Mouse (Mus musculus) forelimb bud, embryonic 11.5 days (tissue): ENCODE measurements at regions not wholly inside any gene's neighbourhood (a gene's known extent, or its start where the extent isn't known, plus 50 kb on each side); places are given as distances from the start of the nearest gene placed in this dataset.

Source experiments
- DNase-seq: peaks from one replicate; pipeline ENCODE4 v3.0.0-alpha.2; 2012; ENCODE audit warnings: low read depth, low spot score

GRCm38 (mm10) chr3:51087076-51087475, 137.2 kb upstream of the Noct start:
- DNase-seq: no peak

DNA sequence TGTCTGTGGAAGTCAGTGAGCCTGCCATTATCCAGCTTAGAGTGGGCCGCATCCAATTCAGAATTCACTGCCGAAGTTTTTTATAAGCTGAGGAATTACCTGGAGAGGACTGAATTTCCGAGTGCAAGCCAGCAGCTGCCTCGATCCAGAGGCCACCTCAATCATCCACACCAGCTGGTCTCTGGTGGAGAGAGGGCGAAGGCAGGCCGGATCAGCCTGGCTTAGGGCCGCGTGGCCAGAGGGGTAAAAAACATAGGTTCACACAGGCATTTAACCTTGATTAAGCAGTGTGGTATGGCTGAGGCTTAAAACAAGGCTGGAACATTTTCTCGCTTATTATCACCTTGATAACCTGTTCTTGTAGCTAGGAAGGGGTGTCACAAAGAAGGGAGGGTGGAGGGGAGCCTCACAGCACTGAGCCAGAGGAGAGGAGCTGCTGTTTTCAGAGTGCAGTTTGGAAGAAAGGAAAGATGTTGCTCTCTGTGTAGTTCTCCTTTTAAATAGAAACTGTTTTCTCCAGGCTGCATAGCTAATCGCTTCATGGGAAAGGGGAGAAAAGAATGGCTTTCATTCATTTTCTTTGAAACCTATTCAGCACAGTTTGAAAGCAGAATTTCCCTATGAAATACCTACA, 135.1 kb upstream of the Noct start:
- no peak for DNase-seq

DNA sequence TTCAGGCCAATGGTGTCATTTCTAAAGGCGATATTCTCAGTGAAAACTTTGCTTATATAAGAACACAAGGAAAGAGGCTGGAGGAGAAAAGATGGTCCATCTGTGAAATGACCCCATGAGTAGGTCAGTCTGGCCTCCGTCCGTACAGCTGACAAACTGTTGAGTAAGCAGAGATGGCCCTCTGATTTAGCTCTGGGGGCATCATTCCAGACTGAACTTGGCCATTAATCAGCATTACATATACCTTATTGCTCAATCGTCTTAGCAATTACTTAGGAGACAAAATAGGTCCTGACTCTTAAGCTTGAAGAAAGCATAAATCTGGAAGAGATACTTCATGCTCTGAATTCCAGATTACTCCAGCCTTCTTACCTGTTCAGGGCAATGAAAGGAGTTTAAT, 132.8 kb upstream of the Noct start:
- no peak for DNase-seq

- no peak for DNase-seq
These were observed 131.9 kb upstream of the Noct start for GRCm38 (mm10) chr3:51092079-51093028.

- no peak for DNase-seq
These were observed 128.3 kb upstream of the Noct start for GRCm38 (mm10) chr3:51095847-51096447.

- no peak for DNase-seq
These were observed 127.7 kb upstream of the Noct start for GRCm38 (mm10) chr3:51096545-51096944.

GRCm38 (mm10) chr3:51097362-51097761, 126.9 kb upstream of the Noct start:
- DNase-seq: no peak

- no peak for DNase-seq
These were observed 124.3 kb upstream of the Noct start for GRCm38 (mm10) chr3:51099966-51100365.

GRCm38 (mm10) chr3:51108639-51109202, 115.5 kb upstream of the Noct start:
- no peak for DNase-seq

GRCm38 (mm10) chr3:51111241-51111640, 113.0 kb upstream of the Noct start:
- no peak for DNase-seq

- DNase-seq: no peak
These were observed 111.9 kb upstream of the Noct start for GRCm38 (mm10) chr3:51112351-51112750.

DNA sequence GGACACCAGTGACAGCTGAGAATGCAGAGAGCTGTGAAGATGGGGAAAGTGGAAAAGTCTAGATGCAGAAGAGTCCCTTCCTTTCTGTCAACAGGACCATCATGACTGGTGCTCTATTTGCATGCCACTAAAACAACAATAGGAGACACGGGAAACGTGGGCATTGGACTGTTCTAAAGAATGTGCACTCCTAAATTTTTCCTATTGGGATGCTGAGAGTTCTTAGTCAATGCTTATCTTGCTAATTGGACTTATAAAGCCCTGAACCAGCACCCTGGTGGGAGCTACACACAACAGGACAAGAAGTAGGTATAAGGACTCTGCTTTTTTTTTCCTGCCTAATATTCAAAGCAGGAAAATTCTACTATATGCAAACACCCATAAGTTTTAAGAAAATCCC, 108.3 kb upstream of the Noct start:
- DNase-seq: no peak

DNA sequence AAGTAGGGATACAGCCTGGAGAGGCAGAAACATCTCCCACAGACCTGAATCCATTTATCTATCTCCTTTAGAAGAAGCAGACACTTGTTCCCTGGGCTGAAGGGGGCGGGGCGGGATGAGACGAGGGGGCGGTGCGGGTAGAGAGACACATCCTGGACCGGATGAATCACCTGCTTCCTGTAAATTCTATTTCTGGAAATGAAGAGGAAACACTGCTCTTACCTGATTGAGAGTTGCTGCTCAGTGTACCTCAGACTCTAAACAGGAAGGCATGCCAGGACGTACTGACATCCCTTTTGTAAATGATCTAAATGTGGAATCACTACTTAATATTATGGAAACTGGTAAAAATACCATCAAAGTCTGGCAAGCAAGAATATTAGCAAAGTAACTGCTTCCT, 105.5 kb upstream of the Noct start:
- no peak for DNase-seq

DNA sequence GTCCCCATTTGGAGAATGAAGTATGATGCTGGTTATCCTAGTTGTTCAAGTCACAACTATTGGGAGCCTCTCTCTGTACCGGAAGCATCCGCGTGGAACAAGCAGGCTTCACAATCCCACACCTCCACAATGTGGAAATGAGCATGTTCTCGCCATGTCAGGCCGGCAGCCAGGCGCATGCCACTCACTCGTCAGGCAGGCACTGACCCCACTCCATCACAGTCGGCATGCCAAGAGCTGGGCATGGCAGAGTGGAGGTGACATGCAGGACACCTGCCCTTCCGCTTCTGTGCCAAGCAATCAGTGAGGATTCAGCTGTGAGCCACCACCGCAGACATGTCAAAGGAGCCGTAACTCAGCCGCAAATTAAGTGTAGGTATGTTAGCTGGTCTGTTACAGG, 103.7 kb upstream of the Noct start:
- DNase-seq: no peak

GRCm38 (mm10) chr3:51121703-51122540, 102.3 kb upstream of the Noct start:
- DNase-seq: peak; percentile 79

- no peak for DNase-seq
These were observed 101.7 kb upstream of the Noct start for GRCm38 (mm10) chr3:51122541-51122935.

DNA sequence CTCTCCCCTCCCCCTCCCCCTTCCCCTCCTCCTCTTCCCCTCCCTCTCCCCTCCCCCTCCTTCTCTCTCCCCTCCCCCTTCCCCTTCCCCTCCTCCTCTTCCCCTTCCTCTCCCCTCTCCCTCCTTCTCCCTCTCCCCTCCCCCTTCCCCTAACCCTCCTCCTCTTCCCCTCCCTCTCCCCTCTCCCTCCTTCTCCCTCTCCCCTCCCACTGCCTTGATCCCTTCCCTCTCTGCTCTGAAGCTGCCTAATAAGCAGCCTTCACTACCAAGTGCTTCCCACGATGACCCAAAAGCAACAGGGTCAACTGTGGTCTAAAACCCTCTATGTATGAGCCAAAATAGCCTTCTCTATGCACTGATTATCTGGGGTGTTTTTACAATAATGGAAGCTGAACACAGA, 96.4 kb upstream of the Noct start:
- no peak for DNase-seq

DNA sequence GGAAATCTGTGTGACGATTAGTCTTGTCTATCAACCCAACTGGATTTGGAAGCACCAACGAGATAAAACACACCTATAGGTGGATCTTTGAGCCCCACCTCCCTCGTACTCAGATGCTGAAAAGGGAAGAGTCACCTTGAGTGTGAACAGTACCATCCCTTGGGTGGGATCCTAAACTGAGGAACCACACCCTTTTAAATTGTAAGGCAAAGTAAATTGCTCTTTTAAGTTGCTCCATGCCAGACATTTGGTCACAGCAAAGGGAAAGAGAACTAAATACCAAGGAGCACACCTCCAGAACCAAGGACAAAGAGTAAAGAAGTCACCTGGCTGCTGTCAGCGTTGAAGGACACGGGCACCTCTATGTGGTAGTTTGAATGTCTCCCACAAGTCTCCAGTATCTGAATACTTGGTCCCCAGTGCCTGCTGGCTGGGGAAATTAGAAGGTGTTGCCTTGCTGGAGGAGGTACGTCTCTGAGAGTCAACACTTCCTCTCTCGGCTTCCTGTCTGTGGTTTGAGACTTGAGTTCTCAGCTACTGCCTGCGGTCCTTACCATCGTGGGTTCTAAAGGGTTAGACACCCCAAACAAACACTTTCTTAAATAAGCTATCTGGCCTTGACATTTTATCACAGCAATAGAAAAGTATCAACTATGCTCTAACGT, 95.6 kb upstream of the Noct start:
- no peak for DNase-seq

- no peak for DNase-seq
These were observed 93.5 kb upstream of the Noct start for GRCm38 (mm10) chr3:51130709-51131108.

DNA sequence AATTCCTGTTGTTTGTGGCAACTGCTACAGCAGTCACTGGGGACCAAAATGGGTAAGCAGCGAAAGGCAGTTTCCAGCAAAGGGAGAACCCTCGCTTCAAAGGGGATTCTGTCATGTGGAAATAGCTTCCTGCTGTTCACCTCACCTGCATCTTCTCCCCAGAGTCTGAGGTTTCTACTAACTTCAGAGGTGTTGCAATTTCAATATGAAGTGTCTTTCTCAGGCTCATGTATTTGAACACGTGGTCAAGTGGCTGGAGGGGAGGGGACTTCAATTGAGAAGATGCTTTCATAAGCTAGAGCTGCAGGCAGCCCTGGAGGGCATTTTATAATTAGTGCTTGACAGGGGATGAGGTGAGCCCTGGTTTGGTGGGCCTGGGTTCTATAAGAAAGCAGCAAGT, 92.9 kb upstream of the Noct start:
- DNase-seq: no peak

- DNase-seq: no peak
These were observed 91.5 kb upstream of the Noct start for GRCm38 (mm10) chr3:51132736-51133135.
